Mouse (Mus musculus): ENCODE measurements around the gene Map3k11. TPM values are rescaled to one million over a fixed set of nuclear protein-coding genes. Genes with fewer than 3 reads are reported as not detected.

The Map3k11 gene
- polyA plus RNA-seq, 1 experiment from 2014 or later = 27.7 TPM

- peak; percentile 62 for ATAC-seq
Observed at GRCm38 (mm10) chr19:5746907-5747363, 58.4 kb downstream of the Map3k11 start.

GRCm38 (mm10) chr19:5749476-5749875, 60.9 kb downstream of the Map3k11 start:
- 60% methylated on average over 6 of the region's 6 CpGs for WGBS (ENCODE audit: insufficient replicate concordance)
- H3K27me3 ChIP-seq (replicated peaks) = peaks cover 100% of the 10 kb centered on the region
- H3K4me2 ChIP-seq = no peak overlapping the region
- H3K36me3 ChIP-seq = no peaks in the 10 kb centered on the region
- no peak overlapping the region for H3K9ac ChIP-seq
- no peak for ATAC-seq
- H3K4me3 ChIP-seq = no peak overlapping the region
- no peak overlapping the region for H3K27ac ChIP-seq
- H3K9me3 ChIP-seq (replicated peaks) = no peaks in the 10 kb centered on the region
- H3K4me1 ChIP-seq = peaks cover 38% of the 10 kb centered on the region

More at GRCm38 (mm10) chr19:5746907-5747363, 58.4 kb downstream of the Map3k11 start:
- Histone ChIP-seq H3K9me3 (replicated peaks) (no peaks in the 10 kb centered on the region), H3K36me3 (no peaks in the 10 kb centered on the region), H3K27me3 (replicated peaks) (peaks cover 100% of the 10 kb centered on the region), H3K4me2 (peak overlapping the region; percentile 54; the same call in 1 of the 2 replicates), H3K27ac (no peak overlapping the region), H3K9ac (no peak overlapping the region), H3K4me3 (no peak overlapping the region), H3K4me1 (peaks cover 48% of the 10 kb centered on the region)
- 31% methylated on average over 12 of the region's 12 CpGs for WGBS (ENCODE audit: insufficient replicate concordance)

GRCm38 (mm10) chr19:5750951-5751350, 62.4 kb downstream of the Map3k11 start:
- no peaks in the 10 kb centered on the region for H3K9me3 ChIP-seq (replicated peaks)
- no peaks in the 10 kb centered on the region for H3K36me3 ChIP-seq
- H3K4me3 ChIP-seq = no peak overlapping the region
- no peak for ATAC-seq
- no peak overlapping the region for H3K4me2 ChIP-seq
- H3K4me1 ChIP-seq = peaks cover 31% of the 10 kb centered on the region
- no peak overlapping the region for H3K27ac ChIP-seq
- peaks cover 100% of the 10 kb centered on the region for H3K27me3 ChIP-seq (replicated peaks)
- WGBS (ENCODE audit: insufficient replicate concordance) = 13% methylated on average over 22 of the region's 22 CpGs
- no peak overlapping the region for H3K9ac ChIP-seq

GRCm38 (mm10) chr19:5751742-5752141, 63.2 kb downstream of the Map3k11 start:
- Histone ChIP-seq H3K4me1 (peaks cover 29% of the 10 kb centered on the region), H3K36me3 (no peaks in the 10 kb centered on the region), H3K4me3 (no peak overlapping the region), H3K9me3 (replicated peaks) (no peaks in the 10 kb centered on the region), H3K27ac (no peak overlapping the region), H3K9ac (no peak overlapping the region), H3K27me3 (replicated peaks) (peaks cover 100% of the 10 kb centered on the region), H3K4me2 (peak overlapping the region; percentile 33)
- WGBS (ENCODE audit: insufficient replicate concordance) = 7% methylated on average over 20 of the region's 20 CpGs
- ATAC-seq = peak; percentile 25; the same call in 1 of the 2 replicates

Small RNA genes within 50 kb of the gene (microRNA-seq; reads per million reads assigned to microRNA genes)
- gene Mir6987 = not detected

Other genes with a start within 250 kb of the Map3k11 start
- gene Fosl1, start 241.2 kb upstream of the Map3k11 start, polyA plus RNA-seq (2016; fragmentation: Nextera tagmentation; extraction: Ambion mirVana) = not detected in 2 replicates
- gene Ccdc85b, start 230.8 kb upstream of the Map3k11 start, polyA plus RNA-seq (2016; fragmentation: Nextera tagmentation; extraction: Ambion mirVana) = 4.1 and 4.8 TPM in 2 replicates
- 44.3 and 45.2 TPM in 2 replicates for gene Fibp, start 228.1 kb upstream of the Map3k11 start, polyA plus RNA-seq (2016; fragmentation: Nextera tagmentation; extraction: Ambion mirVana)
- 0.43 and 0.53 TPM in 2 replicates for gene Ctsw, start 220.2 kb upstream of the Map3k11 start, polyA plus RNA-seq (2016; fragmentation: Nextera tagmentation; extraction: Ambion mirVana)
- gene Efemp2, start 214.8 kb upstream of the Map3k11 start, polyA plus RNA-seq (2016; fragmentation: Nextera tagmentation; extraction: Ambion mirVana) = 30.0 and 30.6 TPM in 2 replicates
- gene Mus81, start 200.3 kb upstream of the Map3k11 start, polyA plus RNA-seq (2016; fragmentation: Nextera tagmentation; extraction: Ambion mirVana) = 22.2 and 22.9 TPM in 2 replicates
- gene Cfl1, start 198.3 kb upstream of the Map3k11 start, polyA plus RNA-seq (2016; fragmentation: Nextera tagmentation; extraction: Ambion mirVana) = 1,523 and 1,533 TPM in 2 replicates
- gene 1700020D05Rik, start 185.0 kb upstream of the Map3k11 start, polyA plus RNA-seq (2016; fragmentation: Nextera tagmentation; extraction: Ambion mirVana) = 0.13 TPM in 1 of 2 replicates, not detected in the other
- 7.5 and 8.8 TPM in 2 replicates for gene Snx32, start 178.2 kb upstream of the Map3k11 start, polyA plus RNA-seq (2016; fragmentation: Nextera tagmentation; extraction: Ambion mirVana)
- not detected in 2 replicates for gene Ovol1, start 128.1 kb upstream of the Map3k11 start, polyA plus RNA-seq (2016; fragmentation: Nextera tagmentation; extraction: Ambion mirVana)
- gene Ap5b1, start 120.7 kb upstream of the Map3k11 start, polyA plus RNA-seq (2016; fragmentation: Nextera tagmentation; extraction: Ambion mirVana) = 3.4 and 3.5 TPM in 2 replicates
- gene Rnaseh2c, start 86.9 kb upstream of the Map3k11 start, polyA plus RNA-seq (2016; fragmentation: Nextera tagmentation; extraction: Ambion mirVana) = 171 and 177 TPM in 2 replicates
- gene Kat5, start 78.5 kb upstream of the Map3k11 start, polyA plus RNA-seq (2016; fragmentation: Nextera tagmentation; extraction: Ambion mirVana) = 24.9 and 26.8 TPM in 2 replicates
- 32.1 and 33.6 TPM in 2 replicates for gene Rela, start 51.3 kb upstream of the Map3k11 start, polyA plus RNA-seq (2016; fragmentation: Nextera tagmentation; extraction: Ambion mirVana)
- gene Sipa1, start 25.0 kb upstream of the Map3k11 start, polyA plus RNA-seq (2016; fragmentation: Nextera tagmentation; extraction: Ambion mirVana) = 41.4 and 41.8 TPM in 2 replicates
- gene Pcnx3, start 166 bp downstream of the Map3k11 start, polyA plus RNA-seq (2016; fragmentation: Nextera tagmentation; extraction: Ambion mirVana) = 18.4 and 18.6 TPM in 2 replicates
- 0.18 and 0.19 TPM in 2 replicates for gene Kcnk7, start 15.6 kb downstream of the Map3k11 start, polyA plus RNA-seq (2016; fragmentation: Nextera tagmentation; extraction: Ambion mirVana)
- 122 and 124 TPM in 2 replicates for gene Ehbp1l1, start 37.6 kb downstream of the Map3k11 start, polyA plus RNA-seq (2016; fragmentation: Nextera tagmentation; extraction: Ambion mirVana)
- 45.1 and 45.3 TPM in 2 replicates for gene Fam89b, start 40.9 kb downstream of the Map3k11 start, polyA plus RNA-seq (2016; fragmentation: Nextera tagmentation; extraction: Ambion mirVana)
- 3.7 and 3.8 TPM in 2 replicates for gene Ltbp3, start 52.2 kb downstream of the Map3k11 start, polyA plus RNA-seq (2016; fragmentation: Nextera tagmentation; extraction: Ambion mirVana)
- 38.3 and 39.7 TPM in 2 replicates for gene Scyl1, start 82.7 kb downstream of the Map3k11 start, polyA plus RNA-seq (2016; fragmentation: Nextera tagmentation; extraction: Ambion mirVana)
- gene Frmd8, start 186.5 kb downstream of the Map3k11 start, polyA plus RNA-seq (2016; fragmentation: Nextera tagmentation; extraction: Ambion mirVana) = 22.1 and 24.2 TPM in 2 replicates
- 7.5 and 7.7 TPM in 2 replicates for gene Slc25a45, start 189.1 kb downstream of the Map3k11 start, polyA plus RNA-seq (2016; fragmentation: Nextera tagmentation; extraction: Ambion mirVana)
- 3.2 and 3.5 TPM in 2 replicates for gene Tigd3, start 205.4 kb downstream of the Map3k11 start, polyA plus RNA-seq (2016; fragmentation: Nextera tagmentation; extraction: Ambion mirVana)
- 73.2 and 74.9 TPM in 2 replicates for gene Dpf2, start 224.3 kb downstream of the Map3k11 start, polyA plus RNA-seq (2016; fragmentation: Nextera tagmentation; extraction: Ambion mirVana)
- 3.4 and 3.6 TPM in 2 replicates for gene Cdc42ep2, start 236.1 kb downstream of the Map3k11 start, polyA plus RNA-seq (2016; fragmentation: Nextera tagmentation; extraction: Ambion mirVana)

Data from liver, embryonic 12.5 days (tissue).